Mouse (Mus musculus) hindbrain, postnatal 0 days (tissue): ENCODE measurements around the gene H2-DMb2. TPM values are rescaled to one million over a fixed set of nuclear protein-coding genes. Genes with fewer than 3 reads are reported as not detected.

Source experiments
- ATAC-seq: fragments of 200-750 bp; cut with Nextera tagmentation; 2 replicates; pipeline ENCODE4 v1.8.0; 2017; ENCODE audit warnings: mild to moderate bottlenecking, moderate TSS enrichment, moderate library complexity
- DNase-seq: peaks from one replicate; pipeline ENCODE4 v3.0.0-alpha.2; 2015; ENCODE audit warnings: low spot score
- H3K27ac ChIP-seq: fragments of 300-500 bp; sonication (generic); 2 replicates; pipeline ENCODE4 v1.5.1; 2014; ENCODE audit warnings: mild to moderate bottlenecking
- H3K27me3 ChIP-seq: fragments of 300-500 bp; sonication (generic); 2 replicates; pipeline ENCODE4 v1.6.1; 2014; ENCODE audit warnings: low read length, mixed read lengths; ENCODE audit not compliant: insufficient read depth
- H3K36me3 ChIP-seq: fragments of 300-500 bp; sonication (generic); 2 replicates; pipeline ENCODE4 v1.6.1; 2014; ENCODE audit warnings: low read length, mixed read lengths; ENCODE audit not compliant: insufficient read depth
- H3K4me1 ChIP-seq: fragments of 300-500 bp; sonication (generic); 2 replicates; pipeline ENCODE4 v1.6.1; 2014; ENCODE audit warnings: antibody characterized with exemption, low read length, mixed read lengths; ENCODE audit not compliant: insufficient read depth
- H3K4me2 ChIP-seq: fragments of 300-500 bp; sonication (generic); 2 replicates; pipeline ENCODE4 v1.6.1; 2014; ENCODE audit warnings: low read depth, mild to moderate bottlenecking, low read length, moderate library complexity, mixed read lengths
- H3K4me3 ChIP-seq: fragments of 300-500 bp; sonication (generic); 2 replicates; pipeline ENCODE4 v1.5.1; 2014; ENCODE audit warnings: low read length
- H3K9ac ChIP-seq: fragments of 300-500 bp; sonication (generic); replicated peaks from 2 replicates; pipeline ENCODE4 v1.6.1; 2014; ENCODE audit warnings: mild to moderate bottlenecking, low read length, moderate library complexity, mixed read lengths
- H3K9me3 ChIP-seq: fragments of 300-500 bp; sonication (generic); 2 replicates; pipeline ENCODE4 v1.6.1; 2016; ENCODE audit warnings: low read length, mixed read lengths
- CTCF ChIP-seq: IDR thresholded peaks from 2 replicates; pipeline ENCODE4 v1.5.1; 2016; ENCODE audit warnings: antibody characterized with exemption, control low read depth, low read depth
- WGBS: fragments of 180-500 bp; shearing (Covaris S2); extraction: QIAGEN DNeasy Blood & Tissue Kit; methylation state at CpG from one replicate; pipeline ENCODE4 v1.1.7; 2014; 5-methylcytosine and 5-hydroxymethylcytosine counted together
- polyA plus RNA-seq: library from polyadenylated mRNA; unstranded; fragments of >200 nt; fragmentation: Nextera tagmentation; extraction: Ambion mirVana; gene quantifications from 2 replicates; pipeline ENCODE4 v1.2.1, GENCODE M21; 2015
- total RNA-seq: library from RNA; depleted of rRNA; stranded (reverse); fragments of >200 nt; gene quantifications from 2 replicates; pipeline ENCODE4 v1.2.3, GENCODE M21; 2014

Gene H2-DMb2
- total and polyA plus RNA-seq, 2 experiments from 2014 or later, result 0.16 to 0.58 TPM

- H3K4me1 ChIP-seq, result no peaks in the 10 kb centered on the region
- WGBS, result 68% methylated on average over 14 of the region's 14 CpGs
- no peaks in the 10 kb centered on the region for H3K9me3 ChIP-seq
- peaks cover 40% of the 10 kb centered on the region for H3K36me3 ChIP-seq
- no peaks in the 10 kb centered on the region for H3K27me3 ChIP-seq
- H3K4me2 ChIP-seq, result no peak overlapping the region
- peak; percentile 40; the same call in 1 of the 2 replicates for ATAC-seq
- H3K9ac ChIP-seq, result no peak overlapping the region
- no peak overlapping the region for H3K4me3 ChIP-seq
- DNase-seq, result peak; percentile 76
- peak overlapping the region; percentile 51; the same call in 1 of the 2 replicates for H3K27ac ChIP-seq
- TF ChIP-seq CTCF, result peak; percentile 52
Observed at GRCm38 (mm10) chr17:34109038-34109805, 33.9 kb upstream of the H2-DMb2 start.

GRCm38 (mm10) chr17:34109806-34110195 lies 33.3 kb upstream of the H2-DMb2 start:
- ATAC-seq (peak; percentile 55), DNase-seq (peak; percentile 35)
- Histone ChIP-seq H3K36me3 (peaks cover 46% of the 10 kb centered on the region), H3K27ac (peak overlapping the region; percentile 51), H3K4me2 (no peak overlapping the region), H3K4me3 (no peak overlapping the region), H3K4me1 (no peaks in the 10 kb centered on the region), H3K9me3 (no peaks in the 10 kb centered on the region), H3K9ac (no peak overlapping the region), H3K27me3 (no peaks in the 10 kb centered on the region)
- TF ChIP-seq CTCF, result no peak
- WGBS, result 64% methylated on average over 3 of the region's 3 CpGs

DNA sequence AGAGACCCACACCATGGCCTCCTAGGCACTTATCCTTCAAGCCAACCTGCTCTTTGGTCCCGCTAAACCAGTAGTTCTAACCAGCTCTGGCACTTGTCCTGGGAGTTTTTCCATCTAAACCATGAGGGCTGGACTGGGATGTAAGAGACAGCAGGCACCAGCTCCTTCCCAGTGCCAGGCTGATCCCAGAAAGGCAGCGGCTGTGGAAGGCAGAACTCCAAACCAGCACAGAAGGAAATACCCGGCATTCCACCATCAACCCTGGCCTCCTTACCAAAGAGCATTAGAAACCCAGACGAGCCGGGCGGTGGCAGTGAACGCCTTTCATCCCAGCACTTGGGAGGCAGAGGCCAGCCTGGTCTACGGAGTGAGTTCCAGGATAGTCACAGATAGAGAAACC lies 32.8 kb upstream of the H2-DMb2 start:
- no peak overlapping the region for H3K4me2 ChIP-seq
- H3K27me3 ChIP-seq, result no peaks in the 10 kb centered on the region
- no peaks in the 10 kb centered on the region for H3K9me3 ChIP-seq
- H3K9ac ChIP-seq, result no peak overlapping the region
- no peak for DNase-seq
- no peak for TF ChIP-seq CTCF
- no peak overlapping the region for H3K4me3 ChIP-seq
- WGBS, result 60% methylated on average over 8 of the region's 8 CpGs
- peak overlapping the region; percentile 51 for H3K27ac ChIP-seq
- peaks cover 51% of the 10 kb centered on the region for H3K36me3 ChIP-seq
- no peak for ATAC-seq
- no peaks in the 10 kb centered on the region for H3K4me1 ChIP-seq

- no peak for DNase-seq
- Histone ChIP-seq H3K27me3 (no peaks in the 10 kb centered on the region), H3K36me3 (peaks cover 68% of the 10 kb centered on the region), H3K9me3 (no peaks in the 10 kb centered on the region), H3K4me3 (no peak overlapping the region), H3K27ac (no peak overlapping the region), H3K4me1 (peaks cover 7% of the 10 kb centered on the region; the same call in 1 of the 2 replicates), H3K9ac (no peak overlapping the region), H3K4me2 (no peak overlapping the region)
- TF ChIP-seq CTCF, result no peak
- ATAC-seq, result no peak
- WGBS, result 89% methylated on average over 7 of the region's 7 CpGs
Observed at GRCm38 (mm10) chr17:34114114-34114513, 29.0 kb upstream of the H2-DMb2 start.

GRCm38 (mm10) chr17:34116736-34117370 lies 26.3 kb upstream of the H2-DMb2 start:
- no peaks in the 10 kb centered on the region for H3K27me3 ChIP-seq
- 0 out of 2 replicates have a peak overlapping the region, but pooled peaks have one; percentile 20 for H3K27ac ChIP-seq
- DNase-seq, result no peak
- H3K4me3 ChIP-seq, result peak overlapping the region; percentile 91
- WGBS, result 23% methylated on average over 7 of the region's 7 CpGs
- peaks cover 7% of the 10 kb centered on the region; the same call in 1 of the 2 replicates for H3K4me1 ChIP-seq
- peak overlapping the region; percentile 98 for H3K4me2 ChIP-seq
- H3K36me3 ChIP-seq, result peaks cover 50% of the 10 kb centered on the region
- no peaks in the 10 kb centered on the region for H3K9me3 ChIP-seq
- no peak for TF ChIP-seq CTCF
- H3K9ac ChIP-seq, result peak overlapping the region; percentile 83
- no peak for ATAC-seq

- Histone ChIP-seq H3K4me2 (peak overlapping the region; percentile 98), H3K9ac (peak overlapping the region; percentile 83), H3K4me1 (peaks cover 7% of the 10 kb centered on the region; the same call in 1 of the 2 replicates), H3K4me3 (peak overlapping the region; percentile 91), H3K27me3 (no peaks in the 10 kb centered on the region), H3K36me3 (peaks cover 44% of the 10 kb centered on the region), H3K9me3 (no peaks in the 10 kb centered on the region), H3K27ac (peak overlapping the region; percentile 100)
- DNase-seq, result peak; percentile 44
- ATAC-seq, result no peak
- WGBS, result 2% methylated on average over 5 of the region's 5 CpGs
- no peak for TF ChIP-seq CTCF
Observed at GRCm38 (mm10) chr17:34117421-34118112, 25.5 kb upstream of the H2-DMb2 start.
